Mouse (Mus musculus): ENCODE measurements at regions not wholly inside any gene's neighbourhood (a gene's known extent, or its start where the extent isn't known, plus 50 kb on each side); places are given as distances from the start of the nearest gene placed in this dataset.
A peak's percentile ranks its signal among the peaks of the same experiment; 100 is the strongest.

- no peak for ATAC-seq (replicated peaks; ENCODE audit: low FRiP score, poor library complexity, severe bottlenecking)
These were observed 94.6 kb upstream of the 2210010C04Rik start for GRCm38 (mm10) chr6:41129906-41130305.

- ATAC-seq (replicated peaks; ENCODE audit: low FRiP score, poor library complexity, severe bottlenecking): no peak
These were observed 92.5 kb upstream of the 2210010C04Rik start for GRCm38 (mm10) chr6:41127816-41128215.

- no peak for ATAC-seq (replicated peaks; ENCODE audit: low FRiP score, poor library complexity, severe bottlenecking)
These were observed 91.5 kb upstream of the 2210010C04Rik start for GRCm38 (mm10) chr6:41126855-41127254.

- ATAC-seq (replicated peaks; ENCODE audit: low FRiP score, poor library complexity, severe bottlenecking): no peak
These were observed 86.3 kb upstream of the 2210010C04Rik start for GRCm38 (mm10) chr6:41121641-41122040.

- 0 out of 2 replicates have a peak, but pooled peaks have one; percentile 30 for ATAC-seq (replicated peaks; ENCODE audit: low FRiP score, poor library complexity, severe bottlenecking)
These were observed 83.9 kb upstream of the 2210010C04Rik start for GRCm38 (mm10) chr6:41119176-41119575.

GRCm38 (mm10) chr6:41118201-41118976 lies 83.1 kb upstream of the 2210010C04Rik start:
- peak; percentile 74 for ATAC-seq (replicated peaks; ENCODE audit: low FRiP score, poor library complexity, severe bottlenecking)

GRCm38 (mm10) chr6:41113943-41114342 lies 78.6 kb upstream of the 2210010C04Rik start:
- 0 out of 2 replicates have a peak, but pooled peaks have one; percentile 7 for ATAC-seq (replicated peaks; ENCODE audit: low FRiP score, poor library complexity, severe bottlenecking)

GRCm38 (mm10) chr6:41112861-41113610 lies 77.7 kb upstream of the 2210010C04Rik start:
- 0 out of 2 replicates have a peak, but pooled peaks have one; percentile 58 for ATAC-seq (replicated peaks; ENCODE audit: low FRiP score, poor library complexity, severe bottlenecking)

- no peak for ATAC-seq (replicated peaks; ENCODE audit: low FRiP score, poor library complexity, severe bottlenecking)
These were observed 76.5 kb upstream of the 2210010C04Rik start for GRCm38 (mm10) chr6:41111829-41112228.

GRCm38 (mm10) chr6:41108897-41109296 lies 73.6 kb upstream of the 2210010C04Rik start:
- no peak for ATAC-seq (replicated peaks; ENCODE audit: low FRiP score, poor library complexity, severe bottlenecking)

- ATAC-seq (replicated peaks; ENCODE audit: low FRiP score, poor library complexity, severe bottlenecking): peak; percentile 68
These were observed 68.5 kb upstream of the 2210010C04Rik start for GRCm38 (mm10) chr6:41103689-41104400.

- ATAC-seq (replicated peaks; ENCODE audit: low FRiP score, poor library complexity, severe bottlenecking): no peak
These were observed 66.7 kb upstream of the 2210010C04Rik start for GRCm38 (mm10) chr6:41101997-41102396.

GRCm38 (mm10) chr6:41100258-41100657 lies 64.9 kb upstream of the 2210010C04Rik start:
- ATAC-seq (replicated peaks; ENCODE audit: low FRiP score, poor library complexity, severe bottlenecking): no peak

GRCm38 (mm10) chr6:41091177-41091829 lies 56.0 kb upstream of the 2210010C04Rik start:
- ATAC-seq (replicated peaks; ENCODE audit: low FRiP score, poor library complexity, severe bottlenecking): no peak
